Mouse (Mus musculus): Measurements from ENCODE around the gene Fgd2.

Fgd2 gene

DNA sequence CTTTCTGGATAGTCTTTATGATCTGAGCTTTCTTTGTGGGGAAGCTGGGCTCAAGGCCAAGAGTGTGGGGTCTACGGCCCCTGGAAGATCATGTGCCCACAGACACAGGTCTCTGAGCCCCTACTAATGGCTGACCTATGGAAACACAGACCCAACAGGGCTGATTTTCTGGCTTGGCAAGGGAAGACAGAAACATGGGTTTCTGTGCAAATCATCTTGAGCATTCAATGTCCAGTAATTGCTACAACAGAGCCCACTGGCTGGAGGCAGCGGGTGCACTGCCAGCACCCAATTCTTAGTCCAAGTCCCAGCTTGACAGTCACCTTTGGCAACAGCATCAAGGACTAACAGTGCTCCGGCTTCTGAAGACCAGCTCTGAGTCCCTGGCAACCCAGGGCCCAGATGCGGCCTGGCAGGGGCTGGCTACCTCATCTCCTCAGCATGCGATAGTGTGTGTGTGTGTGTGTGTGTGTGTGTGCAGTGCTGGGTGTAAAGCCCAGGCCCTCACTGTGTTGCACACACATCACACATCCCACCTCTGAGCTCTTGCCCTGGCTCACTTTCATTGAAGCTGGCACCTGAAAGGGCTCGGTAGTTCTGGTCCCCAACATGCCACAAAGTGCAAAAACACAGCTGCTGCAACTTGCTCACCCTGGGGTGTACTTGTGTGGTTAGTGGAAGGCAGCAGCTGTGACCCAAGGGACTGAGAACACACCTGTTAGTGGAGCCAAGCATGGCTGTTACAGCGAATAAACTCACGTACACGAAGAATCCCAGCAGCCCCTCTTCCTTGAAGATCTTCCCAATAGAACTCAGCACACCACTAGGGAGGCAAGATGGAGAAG lies 22.5 kb upstream of the Fgd2 start:
- WGBS, result 58% methylated on average over 9 of the region's 9 CpGs

DNA sequence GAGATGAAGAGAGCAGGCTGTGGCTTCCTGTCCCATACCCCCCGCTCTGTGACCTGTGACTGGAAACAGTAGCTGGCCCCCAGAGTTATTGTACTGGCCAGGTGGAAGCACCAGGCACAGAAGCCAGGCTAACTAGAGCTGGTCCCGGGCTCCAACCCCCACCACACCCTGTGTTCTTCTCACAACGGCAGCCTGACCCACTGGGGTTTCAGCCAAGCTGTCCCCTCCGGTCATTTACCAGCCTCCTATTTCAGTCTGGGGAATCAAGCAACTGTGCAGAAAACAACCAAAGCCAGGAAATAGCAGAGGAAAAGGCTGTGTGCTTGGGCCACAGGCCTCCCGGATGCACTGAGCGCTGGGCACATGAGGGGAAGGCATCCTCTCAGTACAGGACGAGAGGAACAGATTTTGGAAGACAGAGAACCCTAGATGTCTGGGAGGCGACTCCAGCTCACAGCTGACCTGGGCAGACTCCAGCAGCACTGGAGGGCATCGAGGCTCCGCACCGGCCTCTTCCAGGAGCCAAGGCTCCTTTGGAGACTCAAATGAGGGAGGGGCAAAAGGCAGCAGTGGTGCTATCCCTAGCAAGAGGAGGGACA lies 21.4 kb upstream of the Fgd2 start:
- 35% methylated on average over 11 of the region's 11 CpGs for WGBS

DNA sequence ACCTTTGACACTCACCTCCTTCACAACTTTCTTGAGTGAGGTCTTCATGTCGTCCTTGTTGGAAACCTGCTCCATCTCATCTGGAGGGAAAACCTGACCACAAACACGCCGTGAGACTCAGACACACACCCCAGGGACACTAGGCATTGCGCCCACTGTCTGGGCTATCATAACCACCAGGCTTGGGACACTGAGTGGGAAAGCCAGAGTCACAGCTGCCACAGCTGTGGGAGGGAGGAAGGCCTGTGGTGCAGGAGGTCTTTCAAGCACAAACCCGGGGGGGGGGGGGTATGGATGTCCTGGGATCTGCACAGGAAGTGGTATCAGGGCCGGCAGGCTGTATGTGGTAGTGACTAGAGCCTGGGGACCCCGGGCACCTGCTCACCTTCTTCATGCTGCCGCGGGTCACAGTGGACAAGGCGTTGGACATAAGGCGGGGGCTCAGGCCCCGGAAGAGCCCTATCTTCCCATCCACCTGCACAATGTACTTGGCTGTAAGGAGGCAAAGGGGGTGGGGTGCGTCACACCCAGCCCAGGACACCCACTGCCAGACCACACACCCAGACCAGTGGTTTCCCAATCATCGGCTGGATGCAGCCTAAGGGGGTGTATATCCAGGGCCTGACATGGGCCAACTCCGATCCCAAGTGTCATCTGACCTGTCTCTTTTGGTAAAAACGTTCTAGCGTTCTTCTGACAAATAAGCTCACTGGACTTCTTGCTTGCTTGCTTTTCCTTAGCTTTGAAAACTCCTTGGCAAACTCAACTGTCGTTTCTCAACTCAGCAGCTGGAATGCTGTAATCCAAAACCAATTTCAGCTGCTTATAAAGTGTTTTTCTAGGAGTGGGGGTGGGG lies 20.1 kb upstream of the Fgd2 start:
- 74% methylated on average over 18 of the region's 18 CpGs for WGBS

DNA sequence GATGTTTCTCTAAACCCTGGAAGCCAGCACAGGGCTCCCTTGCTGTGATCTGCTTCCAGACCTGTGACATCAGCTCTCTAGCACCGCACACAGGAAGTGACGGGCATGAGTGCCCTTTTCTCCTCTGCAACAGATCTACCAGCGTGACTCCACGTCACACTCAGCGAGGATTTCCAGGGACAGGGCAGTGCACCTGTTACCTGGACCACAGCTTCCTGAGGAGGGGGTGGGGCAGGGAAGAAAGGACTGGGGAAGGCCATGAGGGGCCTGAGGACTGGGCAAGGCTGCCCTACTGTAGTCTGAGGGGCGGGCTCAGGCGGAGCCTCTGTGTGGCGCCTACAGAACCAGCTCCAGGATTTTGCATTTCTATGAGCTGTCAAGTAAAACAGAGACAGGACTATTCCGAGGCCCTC lies 19.1 kb upstream of the Fgd2 start:
- 17% methylated on average over 9 of the region's 9 CpGs for WGBS

DNA sequence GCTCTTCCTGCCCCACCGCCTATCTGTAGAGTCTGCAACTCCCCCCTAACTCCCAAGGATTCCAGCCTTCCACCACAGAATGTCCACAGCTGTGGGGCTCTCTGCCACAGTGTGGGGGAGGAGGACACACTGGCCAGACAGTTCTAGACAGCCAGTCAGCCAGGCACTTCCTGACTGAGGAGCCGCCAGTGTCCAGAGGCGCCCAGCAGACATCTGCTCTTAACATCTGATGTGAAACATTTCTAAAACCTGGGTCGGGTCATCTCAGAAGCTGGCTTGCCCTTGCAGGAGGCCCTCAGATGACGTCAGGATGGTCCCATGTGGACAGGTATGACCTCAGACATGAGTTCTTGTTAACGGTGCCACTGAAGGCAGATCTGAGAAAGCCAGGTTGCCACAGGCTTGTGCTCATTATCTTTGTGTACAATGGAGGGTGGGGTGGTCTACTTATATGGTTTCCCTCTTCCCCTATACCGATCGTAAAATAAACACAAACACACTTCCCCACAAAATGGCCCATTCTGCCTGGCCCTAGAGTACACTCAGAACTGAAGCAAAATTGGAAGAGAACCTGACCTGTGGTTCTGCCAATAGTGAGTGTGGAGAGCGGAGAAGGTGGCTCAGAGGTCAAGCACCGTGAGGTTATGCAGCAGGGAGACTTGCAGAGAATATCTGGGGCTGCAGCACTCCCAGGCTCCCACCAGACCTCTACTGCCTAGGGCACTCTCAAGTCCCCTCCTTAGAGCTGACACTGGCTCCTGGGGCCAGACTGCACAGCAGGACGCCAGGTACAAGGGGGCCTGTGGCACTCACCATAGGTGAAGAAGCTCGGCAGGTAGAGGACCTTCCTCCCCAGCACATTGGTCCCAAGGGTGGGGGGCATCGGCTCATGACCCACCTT lies 18.5 kb upstream of the Fgd2 start:
- 42% methylated on average over 13 of the region's 13 CpGs for WGBS

DNA sequence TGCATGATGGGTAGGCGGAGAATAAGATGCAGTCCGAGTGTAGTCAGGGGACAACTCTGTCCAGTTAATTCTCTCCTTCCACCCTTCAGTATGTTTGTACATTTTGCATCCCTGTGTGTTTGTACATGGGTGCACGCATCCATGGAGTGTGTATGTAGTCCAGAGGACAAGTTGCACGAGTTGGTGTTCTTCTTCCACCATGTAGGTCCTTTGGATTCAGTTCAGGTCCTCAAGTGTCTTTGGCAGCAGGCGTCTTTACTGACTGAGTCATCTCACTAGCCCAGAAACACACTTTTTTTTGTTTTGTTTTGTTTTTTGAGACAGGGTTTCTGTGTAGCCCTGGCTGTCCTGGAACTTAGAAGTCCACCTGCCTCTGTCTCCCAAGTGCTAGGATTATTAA lies 17.5 kb upstream of the Fgd2 start:
- WGBS, result 61% methylated on average over 5 of the region's 5 CpGs

DNA sequence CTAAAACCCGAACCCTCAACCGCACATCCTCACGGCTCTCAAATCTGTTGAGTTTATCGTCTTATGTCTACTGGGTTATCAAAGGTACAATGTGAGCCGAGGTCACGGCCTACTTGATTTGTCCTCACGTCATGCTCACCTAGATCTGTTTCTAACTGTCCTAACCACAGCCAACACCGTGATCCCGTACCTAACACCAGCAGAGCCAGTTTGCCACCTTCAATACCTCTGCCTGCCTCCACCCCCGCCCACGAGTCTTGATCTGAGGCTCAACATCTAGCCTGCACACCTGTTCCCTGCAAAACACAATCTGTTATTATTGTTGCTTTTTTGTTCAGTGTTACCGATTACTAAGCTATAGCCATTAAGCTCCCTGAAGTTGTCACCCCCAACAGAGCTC lies 15.4 kb upstream of the Fgd2 start:
- WGBS, result 80% methylated on average over 12 of the region's 12 CpGs

DNA sequence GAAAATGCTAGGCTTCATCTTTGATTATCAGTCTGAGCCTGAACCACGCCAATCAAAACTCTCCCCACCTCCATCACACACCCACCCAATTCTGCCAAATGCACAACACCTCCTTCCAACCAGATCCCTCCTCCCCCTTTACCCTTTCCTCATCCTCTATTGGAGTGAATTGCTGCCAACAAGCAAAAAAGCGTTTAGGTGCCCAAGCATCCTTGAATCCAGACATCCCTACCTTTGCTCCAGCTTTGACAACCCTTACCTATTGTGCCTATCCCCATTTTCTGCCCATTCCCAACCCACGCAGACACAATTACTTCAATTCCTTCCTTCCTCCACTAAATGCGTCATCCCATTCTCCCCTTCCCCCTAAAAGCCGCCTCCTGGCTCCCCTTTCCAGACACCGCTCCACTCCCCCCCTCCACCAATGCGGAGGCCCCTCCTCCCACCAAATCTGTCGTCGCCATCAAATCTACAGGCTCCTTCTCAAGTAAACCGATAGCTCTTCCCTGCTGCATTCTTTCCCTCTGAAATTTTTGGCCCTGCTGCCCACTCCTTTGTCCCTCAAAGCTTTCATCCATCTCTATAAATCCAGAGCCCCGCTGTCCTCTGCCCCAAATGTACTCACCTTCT lies 14.1 kb upstream of the Fgd2 start:
- WGBS, result 2% methylated on average over 11 of the region's 11 CpGs

DNA sequence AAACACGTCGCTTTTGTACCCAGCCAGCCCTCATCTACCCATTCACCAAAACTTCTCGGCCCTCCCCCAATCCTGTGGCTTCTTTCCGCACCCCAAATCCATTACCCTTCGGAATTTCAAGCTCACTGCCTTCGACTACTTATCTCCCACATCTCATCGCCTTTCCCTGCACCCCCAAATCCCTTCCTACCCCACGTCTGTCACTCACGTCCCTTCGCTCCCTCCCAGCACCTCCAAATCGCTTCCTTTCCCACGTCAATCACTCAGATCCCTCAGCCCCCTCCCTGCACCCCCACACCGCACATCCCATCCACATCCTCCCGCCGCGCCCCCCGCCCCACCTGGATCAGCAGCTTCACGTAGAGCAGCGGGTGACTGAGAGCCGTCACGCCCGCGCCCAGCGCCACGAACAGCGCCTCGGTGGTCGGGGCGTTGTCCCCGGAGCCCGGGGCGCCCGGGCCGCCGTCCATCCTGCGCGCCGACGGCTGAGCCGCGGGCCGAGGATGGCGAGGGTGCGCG lies 13.5 kb upstream of the Fgd2 start:
- under 1% methylated on average over 39 of the region's 45 CpGs for WGBS

DNA sequence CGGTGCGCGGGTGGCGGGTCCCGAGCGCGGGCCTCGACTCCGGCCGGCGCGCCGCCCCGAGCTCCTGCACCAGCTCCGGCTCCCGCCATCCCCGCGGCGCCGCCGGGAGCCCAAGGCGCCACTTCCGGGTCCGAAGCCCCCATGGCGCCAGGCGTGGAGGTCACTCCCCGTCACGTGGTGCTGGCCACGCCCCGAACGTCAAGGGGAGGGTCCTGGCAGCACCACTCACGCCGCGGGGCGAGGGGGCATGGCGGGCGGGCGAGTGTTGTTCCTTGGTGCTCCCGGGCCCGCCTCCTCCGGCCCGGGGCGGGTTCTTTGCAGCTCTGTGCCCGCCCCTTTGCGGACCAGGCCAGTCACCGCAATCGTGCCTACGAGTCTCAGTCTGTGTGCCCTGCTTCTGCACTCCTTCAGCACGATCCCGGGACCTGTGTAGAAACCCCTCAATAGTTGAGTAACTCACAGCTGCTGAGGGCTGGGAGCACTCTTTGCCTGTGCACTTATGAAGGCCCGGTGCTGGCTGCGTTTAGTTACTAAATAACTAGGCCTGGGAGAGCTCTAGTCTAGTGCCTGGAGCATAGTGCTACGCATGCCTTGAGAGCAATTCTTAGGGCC lies 13.0 kb upstream of the Fgd2 start, which contains the start of gene Mtch1:
Mtch1 (minus strand) TSS at position 290 of the 612 bp plus-strand sequence.
- under 1% methylated on average over 46 of the region's 53 CpGs for WGBS

DNA sequence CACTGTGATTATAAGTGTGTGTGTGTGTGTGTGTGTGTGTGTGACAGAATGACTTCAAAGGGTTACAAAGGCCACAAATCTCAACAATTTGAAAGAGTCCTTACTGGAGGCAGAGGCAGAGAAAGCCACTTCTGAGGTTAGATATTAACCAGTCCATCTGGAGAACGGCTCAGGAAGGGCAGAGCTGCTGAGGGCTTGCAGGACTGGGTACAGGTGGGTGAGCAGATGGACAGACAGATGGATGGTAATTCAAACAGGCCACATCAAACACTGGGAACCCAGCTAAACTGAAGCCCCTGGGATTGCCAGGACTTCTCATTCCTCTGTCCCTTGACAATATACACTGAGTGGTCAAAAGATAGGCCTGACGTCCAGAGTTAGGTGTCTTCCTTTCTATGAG lies 11.7 kb upstream of the Fgd2 start:
- 82% methylated on average over 2 of the region's 2 CpGs for whole genome bisulfite sequencing

DNA sequence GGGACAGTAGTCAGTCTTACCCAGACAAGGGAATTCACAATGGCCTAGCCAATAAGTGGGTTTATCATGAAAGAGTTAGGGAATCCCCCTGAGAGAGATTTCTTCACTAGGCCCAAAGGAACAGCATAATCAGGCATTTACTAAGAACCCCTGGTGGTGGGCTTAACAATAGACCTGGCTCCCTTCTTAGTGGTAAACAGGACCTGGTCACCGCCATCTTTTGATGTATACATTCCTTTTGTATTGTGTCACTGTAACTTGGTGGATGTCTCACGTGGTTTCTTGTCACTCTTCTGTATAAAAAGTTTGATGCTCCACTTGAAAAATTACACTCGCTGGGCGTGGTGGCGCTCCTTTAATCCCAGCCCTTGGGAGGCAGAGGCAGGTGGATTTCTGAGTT lies 9.7 kb upstream of the Fgd2 start:
- 80% methylated on average over 5 of the region's 5 CpGs for WGBS

DNA sequence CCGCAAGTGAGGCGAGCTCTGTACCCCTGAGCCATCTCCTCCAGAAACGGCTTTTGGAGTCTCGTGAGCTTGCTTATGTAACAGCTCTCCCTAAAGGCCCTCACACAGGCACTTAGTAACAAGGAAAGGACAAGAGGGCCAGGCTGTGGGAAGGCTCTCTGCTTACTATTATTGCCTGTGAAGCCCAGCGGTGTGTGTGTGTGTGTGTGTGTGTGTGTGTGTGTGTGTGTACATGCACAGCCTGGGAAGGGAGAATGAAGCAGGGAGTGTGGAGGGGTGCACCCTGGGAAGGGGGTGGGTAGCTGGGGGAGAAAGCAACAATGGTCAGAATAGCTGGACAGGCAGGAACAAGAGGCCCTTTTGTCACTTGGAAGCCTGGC lies 5.3 kb upstream of the Fgd2 start:
- WGBS, result 36% methylated on average over 5 of the region's 5 CpGs

DNA sequence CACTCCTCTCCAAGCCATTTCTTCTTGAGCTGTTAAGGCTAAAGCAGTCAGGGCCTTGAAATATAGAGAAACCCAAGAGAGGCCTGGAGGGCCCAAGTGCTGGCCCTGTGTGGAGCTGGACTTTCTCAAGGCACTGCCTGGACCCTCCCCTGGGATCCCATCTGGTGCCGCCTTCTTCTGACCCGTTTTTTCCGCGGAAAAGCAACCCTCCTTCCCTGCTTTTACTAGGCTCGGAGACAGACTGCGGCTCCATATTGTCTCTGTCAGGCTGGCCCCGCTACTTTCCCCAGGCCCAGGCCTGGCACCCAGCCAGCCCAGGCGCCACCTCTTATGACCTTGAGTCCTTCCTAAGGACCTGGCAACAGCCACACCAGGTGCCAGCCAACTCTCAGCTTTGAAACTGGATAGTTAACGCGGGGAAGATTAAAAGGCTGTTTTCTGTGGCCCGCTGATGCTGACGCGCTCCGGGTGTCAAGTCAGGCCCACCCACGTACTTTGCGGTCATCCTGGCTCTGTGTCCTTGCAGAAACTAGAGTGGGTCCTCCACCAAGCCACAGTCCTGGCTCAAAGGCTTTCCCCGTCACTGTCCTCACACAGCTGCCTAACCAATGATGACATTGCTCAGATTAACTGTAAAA lies 4.8 kb upstream of the Fgd2 start:
- WGBS, result 18% methylated on average over 17 of the region's 17 CpGs

DNA sequence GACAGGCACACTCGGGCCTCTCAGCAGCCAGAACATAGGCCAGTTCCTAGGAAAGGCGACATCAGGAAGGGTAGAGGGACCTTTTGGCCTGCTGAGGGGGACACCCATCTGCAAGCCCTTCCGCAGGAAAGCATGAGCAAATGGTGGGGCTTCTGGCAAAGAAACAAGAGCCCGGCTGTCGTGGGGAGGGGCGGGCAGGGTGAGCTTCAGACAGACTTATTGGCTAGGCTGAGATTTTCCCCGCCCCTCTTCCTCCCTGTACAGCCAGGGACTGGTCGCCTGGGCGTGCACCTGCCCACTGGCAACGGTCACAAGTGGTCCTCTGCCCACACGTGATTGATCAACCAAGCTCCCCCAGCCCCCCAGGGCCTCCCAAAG lies 4.2 kb upstream of the Fgd2 start:
- 18% methylated on average over 11 of the region's 11 CpGs for WGBS

DNA sequence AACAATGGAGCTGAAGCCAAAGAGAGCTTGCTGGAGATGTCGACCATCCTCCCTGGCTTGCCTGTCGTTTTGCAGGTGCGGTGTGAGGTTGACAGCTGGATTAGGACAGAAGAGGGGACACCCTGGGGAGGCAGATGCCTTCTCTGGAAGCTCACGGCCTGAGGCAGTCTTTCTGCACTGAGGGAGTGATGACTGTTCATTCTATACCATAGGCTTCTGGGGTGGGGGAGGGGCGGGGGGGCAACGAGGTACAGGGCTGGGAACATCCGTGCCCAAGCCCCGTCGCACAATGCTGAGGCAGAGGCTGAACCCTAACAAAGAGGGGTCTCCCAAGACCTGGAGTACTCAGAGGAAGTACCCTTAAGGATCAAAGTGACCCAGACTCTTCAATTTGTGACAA lies 3.8 kb upstream of the Fgd2 start:
- WGBS, result 27% methylated on average over 9 of the region's 9 CpGs

DNA sequence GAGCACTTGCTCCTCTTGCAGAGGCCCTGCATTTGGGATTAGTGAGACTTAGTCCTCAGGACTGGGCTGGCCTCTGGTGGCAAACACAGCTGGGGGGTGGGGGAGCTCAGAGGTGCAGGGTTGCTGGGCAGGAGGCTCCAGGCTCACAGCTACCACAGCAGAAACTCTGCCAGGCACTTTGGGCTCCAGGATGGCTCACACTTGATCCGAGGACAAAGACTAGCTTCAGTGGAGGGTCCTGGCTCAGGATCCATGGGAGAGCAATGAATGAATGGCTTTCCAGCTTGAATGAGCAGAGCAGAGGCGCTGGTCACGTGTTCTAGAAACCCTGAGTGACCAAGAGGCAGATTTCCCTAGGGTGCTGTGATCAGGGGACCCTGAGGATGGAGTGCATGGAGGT lies 1.8 kb upstream of the Fgd2 start:
- WGBS, result 71% methylated on average over 3 of the region's 3 CpGs

DNA sequence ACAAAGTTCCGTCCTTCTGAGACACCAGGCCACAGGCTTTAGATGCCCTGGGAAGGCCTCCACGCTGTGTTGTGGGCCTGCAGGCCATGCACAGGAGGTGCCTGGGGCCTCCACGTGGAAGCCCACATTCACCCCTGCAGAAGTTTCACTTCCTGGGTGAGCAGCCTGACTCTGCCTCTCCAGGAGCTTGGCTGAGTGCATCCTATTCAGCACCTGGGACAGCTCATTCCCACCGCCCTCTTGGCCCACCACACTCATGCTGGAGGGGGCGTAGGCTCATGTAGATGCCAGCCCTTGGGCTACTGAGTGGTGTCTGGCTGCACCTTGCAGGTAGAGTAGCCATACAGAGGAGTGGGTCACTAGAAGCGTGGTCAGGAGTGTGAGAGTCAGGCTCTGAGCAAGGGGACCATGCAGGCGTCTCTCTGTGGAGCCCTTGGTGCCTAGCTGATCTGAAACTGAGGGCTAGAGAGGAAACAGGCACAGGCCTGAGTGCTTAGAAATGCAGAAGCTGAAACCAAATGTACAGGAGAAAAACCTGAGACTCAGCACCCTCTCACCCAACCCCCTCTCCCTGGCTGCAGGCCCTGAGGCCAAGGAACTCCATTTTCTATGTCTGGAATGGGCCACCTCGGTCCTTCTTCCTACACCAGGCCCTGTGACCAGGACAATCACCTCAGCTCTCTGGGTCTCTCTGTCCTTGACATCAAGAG lies 1.4 kb downstream of the Fgd2 start:
- 81% methylated on average over 8 of the region's 8 CpGs for WGBS

DNA sequence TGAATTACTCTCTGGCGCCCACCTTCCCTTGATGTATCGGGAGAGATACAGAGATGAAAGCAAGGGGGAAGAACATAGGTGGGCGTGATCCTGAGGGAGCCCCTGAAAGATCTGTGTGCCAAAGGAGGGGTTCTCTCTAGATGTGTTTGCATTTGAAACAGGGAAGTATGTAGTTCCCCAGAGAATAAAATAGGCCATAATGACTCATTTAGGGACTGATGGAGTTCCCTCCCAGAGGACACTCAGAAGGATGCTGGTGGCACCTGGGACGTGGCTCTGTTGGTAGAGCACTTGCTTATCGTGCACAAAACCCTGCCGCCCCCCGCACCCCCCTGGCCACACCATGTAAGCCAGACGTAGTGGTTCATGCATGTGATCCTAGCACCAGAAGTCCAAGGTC lies 2.4 kb downstream of the Fgd2 start:
- WGBS, result 78% methylated on average over 8 of the region's 8 CpGs

Measured in cerebral cortex, adult 2 months (tissue).